Mouse (Mus musculus) mouse embryonic stem cell (cell line): ENCODE results near the gene Ndufa13.

ENCODE experiments used
- in situ Hi-C, 2 experiments: fragments of 300-500 bp; cut with MboI; formaldehyde crosslinking; loops; 1 replicate in 1 of 2; 3 replicates in 1 of 2; pipeline ENCODE4 v1.14.3; 2019 to 2020; ENCODE audit warnings: low sequenced_read_pairs in 2 of 2, low pct_unique_long_range_greater_than_20kb in 1 of 2, mixed read lengths in 1 of 2; ENCODE audit not compliant: unreplicated experiment in 1 of 2

Gene Ndufa13

GRCm38 (mm10) chr8:69914526-69914925, 12.2 kb upstream of the Ndufa13 start:
- in situ Hi-C loops = no loop called here

- in situ Hi-C loops = no loop called here
These were observed 10.2 kb upstream of the Ndufa13 start for GRCm38 (mm10) chr8:69912478-69913074.

- in situ Hi-C loops = no loop called here
These were observed 9.6 kb upstream of the Ndufa13 start for GRCm38 (mm10) chr8:69911917-69912316.

DNA sequence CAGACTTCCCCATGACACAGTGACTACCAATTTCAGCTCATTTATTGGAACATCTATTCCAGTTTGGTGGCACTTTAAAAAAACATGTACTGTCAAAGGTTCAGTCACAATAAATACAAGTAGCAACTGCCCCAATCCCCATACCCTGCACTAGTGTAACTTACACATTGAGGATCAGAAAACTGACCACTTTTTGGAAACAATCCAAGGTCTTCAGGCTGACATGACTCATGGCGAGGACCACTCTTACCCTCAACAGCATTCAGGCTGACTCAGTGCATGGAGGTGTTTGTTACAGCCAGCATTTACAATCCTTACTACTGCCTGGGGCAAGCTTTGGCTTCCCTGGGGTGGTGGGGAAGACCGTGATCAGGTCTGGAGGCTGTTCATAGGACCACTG, 4.7 kb upstream of the Ndufa13 start:
- in situ Hi-C loops = no loop called here

DNA sequence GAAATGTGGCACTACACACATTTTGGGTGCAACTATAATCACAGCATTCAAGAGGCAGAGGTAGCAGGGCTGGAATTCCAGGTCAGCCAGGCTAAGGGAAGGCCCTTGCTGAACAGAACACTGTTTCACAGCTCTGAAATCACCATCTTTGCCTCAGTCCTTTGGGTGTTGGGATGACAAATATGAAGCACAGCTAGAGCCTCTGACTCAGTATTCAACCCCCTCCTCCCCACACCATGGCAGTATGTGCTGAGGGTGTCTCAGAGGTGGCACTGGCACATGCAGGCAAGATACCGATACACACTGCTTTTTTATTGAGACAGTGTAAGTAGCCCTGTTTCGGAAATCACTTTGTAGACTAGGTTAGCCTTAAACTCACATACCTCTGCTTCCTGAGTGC, 3.9 kb upstream of the Ndufa13 start:
- in situ Hi-C loops = no loop called here

DNA sequence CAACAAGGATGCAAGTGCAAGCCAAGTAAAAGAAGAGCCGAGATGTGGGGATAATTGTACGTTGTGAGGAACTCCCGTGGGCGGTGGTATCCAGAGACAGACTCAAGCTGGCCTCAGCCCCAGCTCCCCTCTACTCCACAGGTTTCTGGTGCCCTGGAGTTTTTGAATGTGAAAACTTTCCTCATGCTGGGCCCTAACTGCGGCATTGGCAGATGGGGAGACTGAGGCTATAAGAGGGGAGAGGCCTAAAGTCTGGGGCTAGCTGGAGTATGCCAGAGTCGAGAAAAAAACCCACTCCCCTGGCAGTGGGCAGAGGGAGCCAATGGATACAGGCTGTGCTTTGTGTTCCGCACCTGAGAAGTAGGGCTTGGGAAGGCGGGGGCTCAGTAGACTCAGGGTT, 1.7 kb upstream of the Ndufa13 start:
- in situ Hi-C loops = no loop called here

- in situ Hi-C loops = no loop called here
These were observed 745 bp upstream of the Ndufa13 start for GRCm38 (mm10) chr8:69903063-69903542.

DNA sequence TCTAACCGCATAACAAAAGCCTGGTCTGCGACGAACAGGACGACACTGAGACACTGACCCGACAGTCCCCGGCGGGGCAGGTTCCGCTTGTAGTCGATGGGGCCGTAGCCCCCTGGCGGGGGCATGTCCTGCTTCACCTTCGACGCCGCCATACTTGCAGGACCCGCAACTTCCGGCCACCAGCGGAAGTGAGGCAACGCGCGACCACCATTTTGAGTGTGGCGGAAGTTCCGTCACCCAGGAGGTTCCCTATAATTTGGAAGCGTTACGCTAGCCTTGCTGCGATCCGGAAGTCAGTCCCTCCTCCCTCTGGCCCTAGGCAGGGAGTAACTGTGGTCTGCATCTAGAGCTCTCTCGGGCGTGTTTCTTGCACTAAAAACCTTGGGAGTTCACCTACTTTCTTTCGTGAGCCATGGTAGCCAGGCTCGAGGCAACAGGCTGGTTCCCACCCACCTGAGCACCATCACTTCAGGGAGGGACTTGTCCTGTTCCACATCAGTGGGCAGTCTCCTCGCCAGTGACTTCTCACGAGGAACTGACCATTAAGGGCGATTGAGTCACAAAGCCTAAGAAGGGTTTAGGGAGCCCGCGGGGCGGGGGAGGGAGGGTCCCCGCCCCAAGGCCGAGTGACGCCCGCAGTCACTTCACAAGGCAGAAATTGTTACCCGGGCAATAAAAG, 735 bp downstream of the Ndufa13 start:
- in situ Hi-C loops = no loop called here

- in situ Hi-C loops = no loop called here
These were observed 1.4 kb downstream of the Ndufa13 start for GRCm38 (mm10) chr8:69900895-69901451.

GRCm38 (mm10) chr8:69899876-69900275, 2.5 kb downstream of the Ndufa13 start:
- in situ Hi-C loops = no loop called here

GRCm38 (mm10) chr8:69897857-69898256, 4.5 kb downstream of the Ndufa13 start:
- in situ Hi-C loops = no loop called here

DNA sequence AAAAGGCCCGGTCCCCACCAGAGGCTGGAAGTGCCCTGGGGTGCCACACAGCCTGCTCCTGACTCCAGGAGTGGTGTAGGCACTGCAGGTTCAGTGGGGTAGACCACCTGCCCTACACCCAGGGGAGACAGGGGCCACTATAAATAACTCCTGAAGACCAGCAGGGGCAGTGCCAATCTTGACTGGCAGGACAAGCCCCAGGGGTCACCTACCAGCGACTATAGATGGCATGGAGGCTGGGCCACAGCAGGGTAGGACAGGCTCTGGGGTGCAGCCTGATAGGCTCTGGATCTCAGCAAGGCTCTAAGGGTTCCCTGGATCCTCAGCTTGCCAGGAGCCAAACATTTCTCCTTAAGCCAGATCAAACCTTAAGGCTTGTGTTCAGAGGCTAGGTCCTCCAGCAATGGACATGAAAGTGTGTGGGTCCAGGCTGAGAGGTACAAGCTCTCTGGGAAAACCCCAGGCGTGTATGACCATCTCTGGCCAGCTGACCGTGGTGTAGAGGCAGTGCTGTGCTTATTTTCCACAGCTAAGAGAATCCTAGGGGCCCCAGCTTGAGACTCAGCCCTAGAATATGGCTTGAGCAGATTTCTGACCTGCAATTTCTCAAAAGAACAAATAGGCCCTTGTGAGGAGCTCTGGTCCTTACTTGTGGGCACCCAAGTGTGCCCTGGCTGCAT, 6.4 kb downstream of the Ndufa13 start:
- in situ Hi-C loops = no loop called here

DNA sequence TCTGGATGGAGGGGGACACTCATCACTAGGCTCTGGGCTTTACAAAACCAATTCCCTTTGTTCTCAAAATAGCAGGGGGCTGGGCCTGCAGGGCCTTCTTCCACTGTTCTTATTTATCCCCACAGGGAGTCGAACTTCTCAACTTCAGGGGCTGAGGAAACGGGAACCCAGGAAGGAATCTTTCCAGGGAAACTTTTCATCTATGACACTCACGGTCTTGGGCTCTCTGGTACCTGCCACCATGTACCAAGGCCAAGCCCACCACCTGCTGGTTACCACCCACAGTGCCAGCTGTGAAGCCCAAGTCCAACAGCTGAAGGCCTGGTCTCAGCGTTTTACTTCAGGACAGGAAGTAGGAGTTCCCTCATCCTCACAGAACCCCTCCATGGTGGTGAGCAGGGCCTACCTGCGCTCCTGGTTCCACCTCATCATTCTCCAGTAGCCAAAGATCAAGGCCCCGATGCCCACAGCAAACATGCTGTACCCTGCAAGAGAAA, 7.5 kb downstream of the Ndufa13 start:
- in situ Hi-C loops = no loop called here

DNA sequence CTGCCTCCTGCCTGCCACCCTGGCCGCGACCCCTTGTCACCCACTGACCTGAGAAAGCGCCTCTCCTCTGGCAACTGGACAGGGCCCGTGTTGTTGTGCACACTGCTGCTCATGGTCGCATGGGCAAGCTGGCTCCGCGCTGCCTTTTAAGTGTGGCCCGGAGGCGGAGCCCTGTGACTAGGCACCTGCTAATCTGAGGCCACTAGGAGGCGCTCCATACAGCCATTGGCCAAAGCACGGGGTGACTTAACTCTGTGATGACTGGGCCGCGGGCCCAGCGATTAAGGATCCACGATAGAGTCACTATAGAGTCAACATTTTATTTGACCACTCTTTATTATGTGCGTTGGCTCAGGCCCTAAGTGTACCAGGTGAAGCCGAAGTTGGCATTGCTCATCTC, 8.5 kb downstream of the Ndufa13 start:
- in situ Hi-C loops = no loop called here

DNA sequence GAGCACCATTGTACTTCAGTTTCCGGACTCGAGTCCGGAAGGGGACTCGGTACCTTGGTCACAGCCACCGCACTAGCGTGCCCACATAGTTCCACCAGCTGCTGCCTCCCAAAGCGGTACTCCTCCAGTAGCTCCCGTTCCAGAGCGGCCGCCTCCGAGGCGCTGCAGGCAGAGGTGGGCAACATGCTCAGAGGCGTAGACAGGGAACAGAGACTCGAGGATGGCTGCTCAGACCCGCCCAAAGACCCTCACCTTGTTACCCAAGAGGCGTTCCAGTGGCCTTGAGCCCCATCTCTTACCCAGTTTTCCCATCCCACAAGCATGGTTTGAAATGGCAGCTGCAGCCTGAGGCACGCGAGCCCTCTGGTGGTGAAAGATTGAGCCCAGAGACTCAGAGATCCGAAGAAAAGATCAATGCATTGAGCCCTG, 11.5 kb downstream of the Ndufa13 start:
- in situ Hi-C loops = no loop called here

GRCm38 (mm10) chr8:69888902-69889301, 13.5 kb downstream of the Ndufa13 start:
- in situ Hi-C loops = no loop called here

DNA sequence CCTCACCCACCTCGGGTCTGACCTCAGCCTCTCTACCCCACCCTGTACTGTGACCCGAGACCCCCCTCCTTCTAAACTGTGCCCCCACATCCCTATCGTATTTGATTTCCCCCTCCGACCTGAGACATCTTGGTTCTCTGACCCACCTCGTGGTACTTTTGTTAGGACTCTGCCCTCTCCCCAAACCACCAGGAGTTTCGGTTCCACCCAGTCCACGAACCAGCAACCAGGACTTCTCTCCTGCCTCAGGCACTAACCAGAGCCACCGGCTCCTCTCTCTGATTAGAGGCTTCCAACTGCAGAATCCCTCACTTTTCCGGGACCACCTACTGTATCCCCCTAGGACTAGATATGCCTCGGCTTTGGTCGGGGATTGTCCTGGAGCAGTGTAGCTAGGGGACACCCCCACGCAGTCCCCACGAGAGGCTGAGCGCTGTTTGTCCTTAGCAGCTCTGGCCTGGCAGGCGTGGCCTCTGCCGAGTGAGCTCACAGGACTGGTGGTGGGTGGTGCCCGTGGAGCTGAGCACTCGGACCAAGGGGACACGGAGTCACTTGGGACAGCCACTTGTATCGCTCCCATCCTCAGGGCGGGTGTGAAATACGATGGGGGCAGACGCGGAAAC, 14.0 kb downstream of the Ndufa13 start:
- in situ Hi-C loops = no loop called here

DNA sequence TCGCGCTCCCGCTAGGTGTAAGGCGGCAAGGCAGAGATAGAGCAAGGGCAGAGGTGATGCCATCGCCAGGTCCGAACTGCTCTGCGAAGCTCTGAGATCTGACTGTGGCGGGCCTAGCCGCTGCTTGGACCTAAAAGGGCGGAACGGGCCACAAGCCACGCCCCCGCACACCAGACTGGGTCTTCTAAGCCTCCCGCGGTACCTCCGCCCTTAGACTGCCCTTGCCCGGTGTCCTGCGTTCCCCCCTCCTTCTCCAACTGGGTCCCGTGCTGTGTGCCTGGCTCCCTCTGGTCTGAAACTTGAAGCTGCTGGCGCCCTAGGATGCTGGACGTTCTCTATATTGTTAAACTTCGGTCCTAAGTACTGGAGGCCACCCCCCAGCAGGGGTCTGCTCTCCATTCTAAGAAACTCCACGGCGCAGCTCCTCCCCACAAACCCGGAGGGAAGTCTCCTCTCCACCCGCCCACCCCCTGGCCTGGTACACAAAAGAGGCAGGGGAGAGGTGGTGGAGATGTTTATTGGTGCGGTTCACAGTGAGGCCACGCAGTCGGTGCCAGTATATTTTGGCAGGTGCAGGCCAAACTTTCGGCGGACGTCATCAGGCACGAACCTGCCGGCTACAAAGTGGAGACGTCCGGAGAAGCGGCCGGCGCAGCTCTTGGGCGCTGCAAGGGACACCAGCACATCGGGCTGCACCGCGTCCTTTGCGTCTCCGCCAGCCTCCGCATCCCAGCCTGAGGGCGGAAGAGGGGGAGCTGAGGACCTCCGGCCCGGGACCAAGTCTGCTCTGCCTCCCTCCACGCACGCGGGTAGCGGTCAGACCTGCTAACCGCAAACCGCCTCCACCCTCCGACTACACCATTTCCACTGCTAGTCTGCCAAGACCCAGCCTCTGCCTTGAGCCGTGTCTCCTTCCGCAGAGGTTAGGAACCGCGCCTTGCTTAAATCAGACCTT, 14.8 kb downstream of the Ndufa13 start, which contains the start of gene Cilp2:
Gene Cilp2 (minus strand): TSS at position 399 of the 955 bp plus-strand sequence.
- in situ Hi-C loops = no loop called here
